Mouse (Mus musculus) midbrain, embryonic 12.5 days (tissue): ENCODE measurements around the gene Lrrk2. TPM values are rescaled to one million over a fixed set of nuclear protein-coding genes. Genes with fewer than 3 reads are reported as not detected.
"Not testable (repeated sequence)": the region's sequence is repeated elsewhere in the genome, so short reads cannot be mapped to it uniquely, and the experiment has no call there.

Experiments
- ATAC-seq: fragments of 200-750 bp; cut with Nextera tagmentation; 2 replicates; pipeline ENCODE4 v1.8.0; 2017; ENCODE audit warnings: low read depth, moderate TSS enrichment, moderate library complexity; ENCODE audit not compliant: low FRiP score
- H3K27ac ChIP-seq: fragments of 300-500 bp; sonication (generic); replicated peaks from 2 replicates; pipeline ENCODE4 v1.5.1; 2016; ENCODE audit warnings: mild to moderate bottlenecking
- H3K27me3 ChIP-seq: fragments of 300-500 bp; sonication (generic); 2 replicates; pipeline ENCODE4 v1.6.1; 2016; ENCODE audit warnings: mild to moderate bottlenecking
- H3K36me3 ChIP-seq: fragments of 300-500 bp; sonication (generic); 2 replicates; pipeline ENCODE4 v1.6.1; 2016
- H3K4me1 ChIP-seq: fragments of 300-500 bp; sonication (generic); 2 replicates; pipeline ENCODE4 v1.6.1; 2016
- H3K4me2 ChIP-seq: fragments of 300-500 bp; sonication (generic); replicated peaks from 2 replicates; pipeline ENCODE4 v1.6.1; 2016; ENCODE audit warnings: mild to moderate bottlenecking, moderate library complexity
- H3K4me3 ChIP-seq: fragments of 300-500 bp; sonication (generic); 2 replicates; pipeline ENCODE4 v1.5.1; 2016; ENCODE audit warnings: mild to moderate bottlenecking
- H3K9ac ChIP-seq: fragments of 300-500 bp; sonication (generic); replicated peaks from 2 replicates; pipeline ENCODE4 v1.6.1; 2016; ENCODE audit warnings: mild to moderate bottlenecking, moderate library complexity
- H3K9me3 ChIP-seq: fragments of 300-500 bp; sonication (generic); 2 replicates; pipeline ENCODE4 v1.6.1; 2016; ENCODE audit warnings: mild to moderate bottlenecking
- WGBS: fragments of 180-500 bp; shearing (Covaris S2); methylation state at CpG from one replicate; pipeline ENCODE4 v1.1.7; 2016; 5-methylcytosine and 5-hydroxymethylcytosine counted together
- polyA plus RNA-seq: library from polyadenylated mRNA; unstranded; fragments of >200 nt; fragmentation: Nextera tagmentation; extraction: Ambion mirVana; gene quantifications from 2 replicates; pipeline ENCODE4 v1.2.1, GENCODE M21; 2016

Lrrk2 gene
- polyA plus RNA-seq, 1 experiment from 2014 or later, result 4.0 TPM

DNA sequence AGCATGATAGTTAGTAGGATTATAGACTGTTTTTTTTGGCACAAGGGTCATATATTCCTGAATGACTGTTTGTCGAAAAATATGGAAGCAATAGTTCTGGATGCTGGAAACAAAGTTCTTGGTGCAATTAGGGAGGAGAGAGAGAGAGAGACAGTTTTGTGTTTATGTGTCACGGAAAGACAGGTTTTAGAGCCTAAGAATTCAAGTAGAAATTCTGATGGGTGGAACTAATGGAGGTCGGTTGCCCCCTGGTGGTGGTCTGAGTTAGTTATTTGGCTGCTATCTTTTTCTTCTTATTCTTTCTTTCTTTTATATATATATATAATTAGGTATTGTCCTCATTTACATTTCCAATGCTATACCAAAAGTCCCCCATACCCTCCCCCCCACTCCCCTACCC, 81.6 kb downstream of the Lrrk2 start:
- ATAC-seq, result no peak
- Histone ChIP-seq H3K27me3 (no peaks in the 10 kb centered on the region), H3K36me3 (no peaks in the 10 kb centered on the region), H3K4me3 (no peak overlapping the region), H3K27ac (no peak overlapping the region), H3K4me2 (no peak overlapping the region), H3K9me3 (no peaks in the 10 kb centered on the region), H3K9ac (no peak overlapping the region), H3K4me1 (peaks cover 4% of the 10 kb centered on the region; the same call in 1 of the 2 replicates)
- 29% methylated on average over 3 of the region's 3 CpGs for WGBS

DNA sequence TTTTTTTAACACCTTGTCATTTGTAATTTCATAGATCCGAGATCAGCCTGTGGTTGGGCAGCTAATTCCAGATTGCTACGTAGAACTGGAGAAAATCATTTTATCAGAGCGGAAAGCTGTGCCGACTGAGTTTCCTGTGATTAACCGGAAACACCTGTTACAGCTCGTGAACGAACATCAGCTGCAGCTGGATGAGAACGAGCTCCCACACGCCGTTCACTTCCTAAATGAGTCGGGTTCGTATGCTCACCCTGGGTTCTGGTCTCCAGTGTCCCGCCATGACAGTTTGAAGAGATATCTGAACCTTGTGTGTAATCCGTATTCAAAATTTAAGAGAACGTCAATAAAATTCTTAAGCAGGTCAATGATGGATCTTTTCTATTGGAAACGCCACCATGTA, 82.8 kb downstream of the Lrrk2 start:
- H3K27me3 ChIP-seq, result no peaks in the 10 kb centered on the region
- 86% methylated on average over 16 of the region's 16 CpGs for WGBS
- ATAC-seq, result no peak

DNA sequence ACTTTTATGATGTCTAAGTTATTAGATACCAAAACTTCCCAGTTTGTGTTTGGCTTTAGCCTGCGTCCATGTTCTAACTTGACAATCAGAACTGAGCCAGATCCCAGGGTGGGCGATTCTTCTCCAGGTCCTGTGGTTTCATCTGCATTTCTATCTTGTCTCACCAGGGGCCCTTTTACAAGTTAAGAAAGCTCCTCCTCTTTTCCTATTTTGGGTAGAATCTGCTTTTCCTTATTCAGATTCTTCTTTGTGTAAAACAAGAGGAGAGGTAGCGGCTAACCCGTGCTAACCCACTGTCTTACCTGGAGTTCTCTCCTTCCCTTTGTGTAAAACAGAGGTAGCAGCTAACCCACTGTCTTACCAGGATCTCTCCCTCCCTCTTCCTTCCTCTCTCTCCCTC, 99.1 kb downstream of the Lrrk2 start:
- H3K36me3 ChIP-seq, result no peaks in the 10 kb centered on the region
- no peak overlapping the region for H3K4me2 ChIP-seq
- no peaks in the 10 kb centered on the region for H3K9me3 ChIP-seq
- no peak overlapping the region for H3K4me3 ChIP-seq
- no peak overlapping the region for H3K9ac ChIP-seq
- H3K27ac ChIP-seq, result no peak overlapping the region
- H3K27me3 ChIP-seq, result no peaks in the 10 kb centered on the region
- ATAC-seq, result no peak
- 36% methylated on average over 4 of the region's 4 CpGs for WGBS
- H3K4me1 ChIP-seq, result peaks cover 3% of the 10 kb centered on the region; the same call in 1 of the 2 replicates

More for the DNA sequence above, 82.8 kb downstream of the Lrrk2 start:
- no peak overlapping the region for H3K4me3 ChIP-seq
- peaks cover 4% of the 10 kb centered on the region; the same call in 1 of the 2 replicates for H3K4me1 ChIP-seq
- H3K4me2 ChIP-seq, result no peak overlapping the region
- H3K27ac ChIP-seq, result no peak overlapping the region
- H3K36me3 ChIP-seq, result no peaks in the 10 kb centered on the region
- H3K9ac ChIP-seq, result no peak overlapping the region
- no peaks in the 10 kb centered on the region for H3K9me3 ChIP-seq

DNA sequence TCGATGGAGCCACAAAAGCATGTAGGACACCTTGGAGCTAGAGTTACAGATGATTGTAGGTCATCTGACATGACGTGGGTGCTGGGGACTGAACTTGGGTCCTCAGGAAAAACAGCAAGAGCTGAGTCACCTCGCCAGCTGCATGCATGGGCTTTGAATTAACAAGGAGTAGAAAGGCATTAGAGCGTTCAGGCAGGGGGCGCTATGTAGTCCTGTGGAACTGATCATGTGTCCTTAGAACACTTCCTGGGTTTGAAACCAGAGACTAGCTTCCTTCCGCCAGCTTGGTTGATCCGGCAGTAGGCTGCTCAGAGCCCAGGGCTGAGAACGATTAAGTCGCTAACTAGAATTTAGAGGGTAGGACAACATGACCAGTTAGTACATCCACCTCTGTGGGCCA, 106.2 kb downstream of the Lrrk2 start:
- H3K27ac ChIP-seq, result no peak overlapping the region
- H3K9me3 ChIP-seq, result no peaks in the 10 kb centered on the region
- H3K4me2 ChIP-seq, result no peak overlapping the region
- H3K4me3 ChIP-seq, result no peak overlapping the region
- H3K9ac ChIP-seq, result no peak overlapping the region
- no peak for ATAC-seq
- no peaks in the 10 kb centered on the region for H3K36me3 ChIP-seq
- H3K4me1 ChIP-seq, result no peaks in the 10 kb centered on the region
- WGBS, result 92% methylated on average over 9 of the region's 9 CpGs
- no peaks in the 10 kb centered on the region for H3K27me3 ChIP-seq

DNA sequence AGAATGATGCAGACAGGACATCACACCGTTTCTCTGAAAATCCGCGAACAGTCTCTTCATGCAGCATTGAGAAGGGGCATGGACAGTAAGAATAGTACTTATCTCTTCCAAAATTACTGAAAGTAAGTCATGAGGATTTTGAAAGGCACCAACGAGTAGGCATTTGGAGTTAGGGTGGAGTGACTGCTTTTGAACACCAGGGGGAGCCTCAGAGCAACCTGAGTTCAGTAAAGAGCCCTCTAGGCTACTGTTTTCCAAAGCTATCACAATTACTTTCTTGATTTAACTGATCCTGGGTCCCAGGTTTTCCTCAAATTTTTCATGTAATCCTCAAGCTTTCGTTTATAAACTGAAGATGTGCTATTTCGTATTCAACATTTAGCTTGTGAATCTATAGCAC, 108.2 kb downstream of the Lrrk2 start:
- H3K36me3 ChIP-seq, result no peaks in the 10 kb centered on the region
- 33% methylated on average over 6 of the region's 6 CpGs for WGBS
- no peak for ATAC-seq
- H3K9ac ChIP-seq, result no peak overlapping the region
- 0 out of 2 replicates have a peak, but pooled peaks cover 2% of the 10 kb centered on the region for H3K9me3 ChIP-seq
- H3K27me3 ChIP-seq, result no peaks in the 10 kb centered on the region
- H3K4me2 ChIP-seq, result no peak overlapping the region
- no peak overlapping the region for H3K4me3 ChIP-seq
- no peaks in the 10 kb centered on the region for H3K4me1 ChIP-seq
- no peak overlapping the region for H3K27ac ChIP-seq

DNA sequence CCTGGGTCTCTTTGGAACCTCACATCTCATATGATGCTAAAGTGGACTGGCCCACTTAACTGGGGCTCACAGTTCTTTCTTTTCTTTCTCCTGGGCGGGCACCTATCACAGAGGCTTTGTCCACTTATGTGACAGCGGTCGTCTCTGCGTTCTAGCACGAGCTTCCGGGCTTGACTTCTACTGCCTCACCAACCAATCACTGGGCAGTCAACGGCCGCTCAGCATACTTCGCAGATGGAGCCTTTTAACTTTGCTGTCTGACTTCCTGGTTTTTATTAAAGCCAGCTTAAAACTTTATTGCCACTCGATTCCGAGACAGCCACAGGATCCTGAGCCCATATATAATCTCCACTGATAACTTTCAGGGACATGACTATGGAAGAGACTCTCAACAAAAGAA, 115.4 kb downstream of the Lrrk2 start:
- H3K27ac ChIP-seq, result no peak overlapping the region
- no peak for ATAC-seq
- no peaks in the 10 kb centered on the region for H3K4me1 ChIP-seq
- 90% methylated on average over 11 of the region's 11 CpGs for WGBS
- no peaks in the 10 kb centered on the region for H3K36me3 ChIP-seq
- H3K4me3 ChIP-seq, result no peak overlapping the region
- no peak overlapping the region for H3K9ac ChIP-seq
- no peak overlapping the region for H3K4me2 ChIP-seq
- H3K27me3 ChIP-seq, result no peaks in the 10 kb centered on the region
- H3K9me3 ChIP-seq, result 0 out of 2 replicates have a peak, but pooled peaks cover 4% of the 10 kb centered on the region

DNA sequence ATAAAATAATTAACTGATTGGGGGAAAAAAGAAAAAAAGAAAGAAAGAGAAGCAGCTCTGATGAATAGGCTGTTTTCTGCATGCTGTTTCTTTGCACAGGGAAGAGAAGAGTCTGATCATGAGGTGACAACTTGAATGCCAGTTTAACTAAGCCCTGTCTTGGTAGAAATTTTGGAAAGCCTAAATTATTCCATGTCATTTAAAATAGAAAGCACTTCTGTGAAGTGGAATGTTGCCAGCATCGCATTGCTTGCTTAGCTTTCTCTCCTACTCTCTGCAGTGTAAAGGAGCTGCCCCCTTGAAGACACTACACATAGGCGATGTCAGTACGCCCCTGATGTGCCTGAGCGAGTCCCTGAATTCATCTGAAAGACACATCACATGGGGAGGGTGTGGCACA, 133.5 kb downstream of the Lrrk2 start:
- Histone ChIP-seq H3K9ac (no peak overlapping the region), H3K9me3 (no peaks in the 10 kb centered on the region), H3K4me3 (no peak overlapping the region), H3K36me3 (no peaks in the 10 kb centered on the region), H3K4me1 (no peaks in the 10 kb centered on the region), H3K27me3 (no peaks in the 10 kb centered on the region), H3K27ac (no peak overlapping the region), H3K4me2 (no peak overlapping the region)
- ATAC-seq, result no peak
- 83% methylated on average over 4 of the region's 4 CpGs for WGBS

DNA sequence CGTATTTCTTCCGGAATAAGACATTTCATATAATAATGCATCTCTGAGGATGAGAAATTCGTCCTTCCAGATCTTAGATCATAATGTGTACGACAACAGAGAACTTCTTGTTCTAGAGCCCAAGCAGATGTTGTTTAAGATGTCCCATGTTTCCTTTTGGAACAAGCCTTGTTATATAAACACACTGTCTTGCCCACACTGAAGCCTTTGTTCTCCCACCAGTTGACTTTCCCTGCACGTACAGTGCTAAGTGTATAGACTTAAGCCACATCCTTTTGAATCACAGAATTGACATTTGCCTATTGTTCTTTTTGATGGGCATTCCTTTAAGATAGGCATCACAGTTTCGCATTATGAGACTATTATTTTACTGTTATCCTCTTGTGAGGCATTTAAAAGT, 162.3 kb downstream of the Lrrk2 start:
- Histone ChIP-seq H3K4me2 (no peak overlapping the region), H3K9me3 (no peaks in the 10 kb centered on the region), H3K36me3 (no peaks in the 10 kb centered on the region), H3K4me1 (no peaks in the 10 kb centered on the region), H3K27ac (no peak overlapping the region), H3K27me3 (no peaks in the 10 kb centered on the region), H3K9ac (no peak overlapping the region), H3K4me3 (no peak overlapping the region)
- WGBS, result 78% methylated on average over 6 of the region's 6 CpGs
- ATAC-seq, result no peak

DNA sequence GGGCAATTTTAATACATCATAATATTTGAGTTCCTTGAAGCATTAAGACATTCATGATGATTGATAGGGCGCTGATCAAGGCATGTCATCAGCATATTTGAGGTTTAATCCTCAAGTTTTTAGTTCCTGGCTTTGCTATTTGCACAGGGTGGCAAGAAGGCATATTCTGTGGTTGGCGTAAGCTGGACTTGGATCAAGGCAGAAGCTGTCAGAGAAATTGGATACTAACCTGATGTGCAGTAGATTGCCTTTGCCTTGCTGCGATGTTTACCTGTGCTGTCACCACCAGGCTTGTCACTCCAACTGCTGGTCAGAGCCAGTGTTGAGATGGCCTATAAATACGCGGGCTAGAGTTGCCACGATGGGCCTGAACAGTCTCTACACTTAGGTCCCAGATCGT, 165.0 kb downstream of the Lrrk2 start, which contains the start of gene Smgc:
Smgc (plus strand) TSS at position 301 of the 400 bp plus-strand sequence.
- no peak for ATAC-seq
- WGBS, result 91% methylated on average over 7 of the region's 7 CpGs
- no peaks in the 10 kb centered on the region for H3K9me3 ChIP-seq

DNA sequence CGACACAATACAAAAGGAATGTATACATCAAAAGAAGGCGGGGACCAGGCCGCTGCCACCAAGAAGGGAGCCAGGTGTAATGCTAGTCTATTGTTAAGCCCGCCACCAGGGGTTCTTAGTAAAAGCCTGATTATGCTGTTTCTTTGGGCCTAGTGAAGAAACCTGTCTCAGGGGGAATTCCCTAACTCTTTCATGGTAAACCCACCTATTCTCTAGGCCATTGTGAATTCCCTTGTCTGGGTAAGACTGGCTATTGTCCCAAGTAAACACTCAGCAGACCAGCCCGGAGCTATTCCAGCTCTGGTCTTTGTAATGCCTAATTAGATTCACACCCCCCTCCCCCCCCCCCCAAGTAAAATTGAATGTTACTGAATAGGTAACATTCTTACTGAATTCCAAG, 191.2 kb downstream of the Lrrk2 start:
- ATAC-seq, H3K27me3 ChIP-seq, H3K4me3 ChIP-seq, H3K4me2 ChIP-seq, H3K27ac ChIP-seq, H3K9ac ChIP-seq, H3K36me3 ChIP-seq, H3K4me1 ChIP-seq, H3K9me3 ChIP-seq: not testable (repeated sequence)
- WGBS, result 9% methylated on average over 5 of the region's 5 CpGs

More for the DNA sequence above, 165.0 kb downstream of the Lrrk2 start, which contains the start of gene Smgc:
- Histone ChIP-seq H3K27me3 (no peaks in the 10 kb centered on the region), H3K4me1 (no peaks in the 10 kb centered on the region), H3K27ac (no peak within 1 kb of the TSS), H3K4me2 (no peak within 1 kb of the TSS), H3K36me3 (no peaks in the 10 kb centered on the region), H3K4me3 (no peak within 1 kb of the TSS), H3K9ac (no peak within 1 kb of the TSS)

Other genes with a start within 250 kb of the Lrrk2 start
- gene Slc2a13, start 99.9 kb upstream of the Lrrk2 start, polyA plus RNA-seq, result 2.0 and 2.5 TPM in 2 replicates
- gene Smgc, start 165.1 kb downstream of the Lrrk2 start, polyA plus RNA-seq, result not detected in 2 replicates